Mouse (Mus musculus): ENCODE data around the gene Colgalt2.

GRCm38 (mm10) chr1:152542747-152543378, 143.2 kb downstream of the Colgalt2 start:
- no peak for TF ChIP-seq POLR2A (IDR thresholded peaks at IDR 0.05; ENCODE audit: borderline replicate concordance, extremely low read depth, insufficient read depth, insufficient read length, poor library complexity, severe bottlenecking)
- TF ChIP-seq CTCF (IDR thresholded peaks at IDR 0.05; ENCODE audit: borderline replicate concordance, extremely low read depth, insufficient read depth, insufficient read length) = no peak
